Mouse (Mus musculus) mouse trophoblast stem cell (cell line): ENCODE measurements around the gene Hnf4a.

Experiments used
- in situ Hi-C, 2 experiments: fragments of 300-500 bp; cut with MseI, MboI; formaldehyde crosslinking; loops; 2 replicates in 1 of 2; 3 replicates in 1 of 2; pipeline ENCODE4 v1.15.1; 2025

Gene Hnf4a

GRCm38 (mm10) chr2:163617232-163617863 lies 110.7 kb downstream of the Hnf4a start:
- in situ Hi-C loops: loop anchor here in 1 of 2 experiments (25.0 kb wide), 1 partner anchor 95 kb away; no protein-coding TSS in a partner anchor

- in situ Hi-C loops: loop anchor here in 1 of 2 experiments (25.0 kb wide), 1 partner anchor 94 kb away; no protein-coding TSS in a partner anchor
Observed at GRCm38 (mm10) chr2:163617874-163618273, 111.3 kb downstream of the Hnf4a start.

- in situ Hi-C loops: loop anchor here in 1 of 2 experiments (25.0 kb wide), 1 partner anchor 92 kb away; no protein-coding TSS in a partner anchor
Observed at GRCm38 (mm10) chr2:163620451-163620850, 113.8 kb downstream of the Hnf4a start.

GRCm38 (mm10) chr2:163621401-163621800 lies 114.8 kb downstream of the Hnf4a start:
- in situ Hi-C loops: loop anchor here in 1 of 2 experiments (25.0 kb wide), 1 partner anchor 91 kb away; no protein-coding TSS in a partner anchor
